Mouse (Mus musculus) olfactory bulb, adult 2 months (tissue): ENCODE data around the gene Kcnj6.

ENCODE experiments used
- CTCF ChIP-seq: fragments of 200-500 bp; IDR thresholded peaks from 2 replicates; pipeline ENCODE4 v1.5.1; 2012; ENCODE audit warnings: low read depth, mild to moderate bottlenecking, low read length, moderate library complexity; ENCODE audit not compliant: insufficient read depth
- POLR2A ChIP-seq: fragments of 200-500 bp; IDR thresholded peaks from 2 replicates; pipeline ENCODE4 v1.6.1; 2012; ENCODE audit warnings: mild to moderate bottlenecking, low read depth, low read length, moderate library complexity; ENCODE audit not compliant: insufficient read depth

- no peak for TF ChIP-seq POLR2A
- TF ChIP-seq CTCF: no peak
Measured at GRCm38 (mm10) chr16:94968472-94968871, 29.0 kb downstream of the Kcnj6 start.
